Mouse (Mus musculus): ENCODE data around the gene Plcl1. TPM values are rescaled to one million over a fixed set of nuclear protein-coding genes. Genes with fewer than 3 reads are reported as not detected.

Gene Plcl1
- polyA plus RNA-seq, 2 experiments = 0.05 to 0.12 TPM

- WGBS (ENCODE audit: insufficient replicate concordance) = 23% methylated on average over 3 of the region's 3 CpGs
These were observed 13.2 kb downstream of the Plcl1 start for GRCm38 (mm10) chr1:55418968-55419367.

GRCm38 (mm10) chr1:55427607-55428006 is 21.9 kb downstream of the Plcl1 start:
- DNase-seq (ENCODE audit: low read depth in 3 of 3, low spot score in 3 of 3) (no peak), ATAC-seq (ENCODE audit: insufficient read depth) (no peak)
- no peak overlapping the region for H3K4me2 ChIP-seq (ENCODE audit: low read depth)
- no peaks in the 10 kb centered on the region for H3K4me1 ChIP-seq (replicated peaks; ENCODE audit: control insufficient read depth in 2 of 2, insufficient read depth in 2 of 2, low read length in 1 of 2)
- no peak overlapping the region for H3K27ac ChIP-seq
- no peak overlapping the region for H3K4me3 ChIP-seq (ENCODE audit: insufficient read depth in 1 of 2, low read depth in 2 of 2, low read length in 2 of 2)
- no peaks in the 10 kb centered on the region for H3K36me3 ChIP-seq (replicated peaks; ENCODE audit: control insufficient read depth, insufficient read depth, low read depth)
- H3K9me3 ChIP-seq (ENCODE audit: control insufficient read depth, low read length) = no peaks in the 10 kb centered on the region
- no peaks in the 10 kb centered on the region for H3K27me3 ChIP-seq (ENCODE audit: control insufficient read depth, insufficient read depth, low read length)
- H3K9ac ChIP-seq (replicated peaks) = no peak overlapping the region
- WGBS (ENCODE audit: insufficient replicate concordance) = 67% methylated on average over 2 of the region's 2 CpGs
- no peak for TF ChIP-seq CTCF (IDR thresholded peaks at IDR 0.05; ENCODE audit: low read depth)
- TF ChIP-seq EP300 (IDR thresholded peaks at IDR 0.05; ENCODE audit: low read depth) = no peak

More at GRCm38 (mm10) chr1:55418968-55419367, 13.2 kb downstream of the Plcl1 start:
- Histone ChIP-seq H3K4me2 (ENCODE audit: low read depth) (no peak overlapping the region), H3K27ac (no peak overlapping the region), H3K4me3 (ENCODE audit: insufficient read depth in 1 of 2, low read depth in 2 of 2, low read length in 2 of 2) (no peak overlapping the region), H3K9me3 (ENCODE audit: control insufficient read depth, low read length) (no peaks in the 10 kb centered on the region), H3K27me3 (ENCODE audit: control insufficient read depth, insufficient read depth, low read length) (no peaks in the 10 kb centered on the region), H3K4me1 (replicated peaks; ENCODE audit: control insufficient read depth in 2 of 2, insufficient read depth in 2 of 2, low read length in 1 of 2) (no peaks in the 10 kb centered on the region), H3K36me3 (replicated peaks; ENCODE audit: control insufficient read depth, insufficient read depth, low read depth) (no peaks in the 10 kb centered on the region), H3K9ac (replicated peaks) (no peak overlapping the region)
- no peak for DNase-seq (ENCODE audit: low read depth in 3 of 3, low spot score in 3 of 3)
- ATAC-seq (ENCODE audit: insufficient read depth) = no peak
- TF ChIP-seq EP300 (IDR thresholded peaks at IDR 0.05; ENCODE audit: low read depth) (no peak), CTCF (IDR thresholded peaks at IDR 0.05; ENCODE audit: low read depth) (no peak)

GRCm38 (mm10) chr1:55429051-55429450 is 23.3 kb downstream of the Plcl1 start:
- Histone ChIP-seq H3K9me3 (ENCODE audit: control insufficient read depth, low read length) (no peaks in the 10 kb centered on the region), H3K27me3 (ENCODE audit: control insufficient read depth, insufficient read depth, low read length) (no peaks in the 10 kb centered on the region), H3K4me3 (ENCODE audit: insufficient read depth in 1 of 2, low read depth in 2 of 2, low read length in 2 of 2) (no peak overlapping the region), H3K4me2 (ENCODE audit: low read depth) (no peak overlapping the region), H3K9ac (replicated peaks) (no peak overlapping the region), H3K4me1 (replicated peaks; ENCODE audit: control insufficient read depth in 2 of 2, insufficient read depth in 2 of 2, low read length in 1 of 2) (no peaks in the 10 kb centered on the region), H3K36me3 (replicated peaks; ENCODE audit: control insufficient read depth, insufficient read depth, low read depth) (no peaks in the 10 kb centered on the region), H3K27ac (no peak overlapping the region)
- TF ChIP-seq EP300 (IDR thresholded peaks at IDR 0.05; ENCODE audit: low read depth) = no peak
- no peak for TF ChIP-seq CTCF (IDR thresholded peaks at IDR 0.05; ENCODE audit: low read depth)
- ATAC-seq (ENCODE audit: insufficient read depth) = no peak
- no peak for DNase-seq (ENCODE audit: low read depth in 3 of 3, low spot score in 3 of 3)
- 66% methylated on average over 2 of the region's 2 CpGs for WGBS (ENCODE audit: insufficient replicate concordance)

GRCm38 (mm10) chr1:55429708-55430107 is 24.0 kb downstream of the Plcl1 start:
- Histone ChIP-seq H3K4me2 (ENCODE audit: low read depth) (no peak overlapping the region), H3K27ac (no peak overlapping the region), H3K36me3 (replicated peaks; ENCODE audit: control insufficient read depth, insufficient read depth, low read depth) (no peaks in the 10 kb centered on the region), H3K4me3 (ENCODE audit: insufficient read depth in 1 of 2, low read depth in 2 of 2, low read length in 2 of 2) (no peak overlapping the region), H3K9me3 (ENCODE audit: control insufficient read depth, low read length) (no peaks in the 10 kb centered on the region), H3K4me1 (replicated peaks; ENCODE audit: control insufficient read depth in 2 of 2, insufficient read depth in 2 of 2, low read length in 1 of 2) (no peaks in the 10 kb centered on the region), H3K9ac (replicated peaks) (no peak overlapping the region), H3K27me3 (ENCODE audit: control insufficient read depth, insufficient read depth, low read length) (no peaks in the 10 kb centered on the region)
- TF ChIP-seq EP300 (IDR thresholded peaks at IDR 0.05; ENCODE audit: low read depth) = no peak
- TF ChIP-seq CTCF (IDR thresholded peaks at IDR 0.05; ENCODE audit: low read depth) = no peak
- DNase-seq (ENCODE audit: low read depth in 3 of 3, low spot score in 3 of 3) = no peak
- WGBS (ENCODE audit: insufficient replicate concordance) = 60% methylated on average over 1 of the region's 1 CpGs
- no peak for ATAC-seq (ENCODE audit: insufficient read depth)

- H3K9ac ChIP-seq (replicated peaks) = no peak overlapping the region
- ATAC-seq (ENCODE audit: insufficient read depth) = no peak
- no peak overlapping the region for H3K4me2 ChIP-seq (ENCODE audit: low read depth)
- WGBS (ENCODE audit: insufficient replicate concordance) = 66% methylated on average over 3 of the region's 3 CpGs
- no peaks in the 10 kb centered on the region for H3K36me3 ChIP-seq (replicated peaks; ENCODE audit: control insufficient read depth, insufficient read depth, low read depth)
- no peak overlapping the region for H3K27ac ChIP-seq
- DNase-seq (ENCODE audit: low read depth in 3 of 3, low spot score in 3 of 3) = no peak
- no peak overlapping the region for H3K4me3 ChIP-seq (ENCODE audit: insufficient read depth in 1 of 2, low read depth in 2 of 2, low read length in 2 of 2)
- H3K9me3 ChIP-seq (ENCODE audit: control insufficient read depth, low read length) = no peaks in the 10 kb centered on the region
- H3K4me1 ChIP-seq (replicated peaks; ENCODE audit: control insufficient read depth in 2 of 2, insufficient read depth in 2 of 2, low read length in 1 of 2) = no peaks in the 10 kb centered on the region
- H3K27me3 ChIP-seq (ENCODE audit: control insufficient read depth, insufficient read depth, low read length) = no peaks in the 10 kb centered on the region
- TF ChIP-seq EP300 (IDR thresholded peaks at IDR 0.05; ENCODE audit: low read depth) (no peak), CTCF (IDR thresholded peaks at IDR 0.05; ENCODE audit: low read depth) (no peak)
These were observed 24.9 kb downstream of the Plcl1 start for GRCm38 (mm10) chr1:55430587-55430986.

Data from liver, embryonic 14.5 days (tissue).